Mouse (Mus musculus): ENCODE data around the gene Ssh2.

DNA sequence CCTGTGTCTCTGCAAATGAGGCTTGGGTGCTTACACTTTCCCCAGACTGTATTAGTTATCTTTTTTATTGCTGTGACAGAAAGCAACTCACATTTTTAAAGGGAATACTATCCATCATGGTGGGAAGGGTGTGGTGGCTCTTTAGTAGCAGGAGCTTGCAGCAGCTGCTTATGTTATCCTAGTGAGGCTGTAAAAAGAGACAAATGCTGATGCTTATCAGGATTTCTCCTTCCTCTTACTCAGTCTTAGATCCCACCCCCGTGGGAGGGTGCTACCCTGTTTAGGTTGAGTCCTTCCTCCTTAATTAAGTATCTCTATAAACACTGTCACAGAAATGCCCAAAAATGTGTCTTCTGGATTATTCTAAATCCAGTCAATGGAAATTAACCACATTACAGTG, 105.1 kb downstream of the Ssh2 start:
- no peak for TF ChIP-seq CTCF (IDR thresholded peaks at IDR 0.05; ENCODE audit: borderline replicate concordance, extremely low read depth, insufficient read depth, insufficient read length)
- no peak for TF ChIP-seq POLR2A (IDR thresholded peaks at IDR 0.05; ENCODE audit: borderline replicate concordance, extremely low read depth, insufficient read depth, insufficient read length, poor library complexity, severe bottlenecking)

All from brain, embryonic 14.5 days (tissue).